Comparison of ENCODE assay signal across 33 mouse cellular contexts in genomic region chr12:110102186-110102585, GRCm38 (mm10).
"Had no signal": no experiment of that assay in that cellular context is flagged by ENCODE, and none has a peak within 500 bp of the region (broad histone marks: within the 10 kb centered on the region; RNA-seq: fewer than 3 reads in every experiment).

No protein-coding gene starts in this region.

- H3K4me1 ChIP-seq: heart, embryonic 12.5 days; heart, embryonic 15.5 days; hindbrain, embryonic 10.5 days; hindbrain, embryonic 12.5 days; hindbrain, embryonic 13.5 days; hindbrain, embryonic 15.5 days; intestine, embryonic 15.5 days; kidney, embryonic 15.5 days had no signal

- H3K9me3 ChIP-seq: heart, embryonic 15.5 days had no signal

- ATAC-seq: hindbrain, embryonic 16.5 days; hindbrain, postnatal 0 days; inflammation-experienced regulatory T-cells, adult 6 months; intestine, embryonic 15.5 days; intestine, postnatal 0 days had no signal

- DNase-seq: heart, postnatal 10 days; heart, postnatal 14 days; heart, postnatal 36 days; heart, postnatal 4 days; kidney, adult 11 months; kidney, adult 18-20 months; kidney, adult 2 months; kidney, adult 8-10 months; kidney, adult 9 months; kidney, postnatal 10 days; kidney, postnatal 14 days; kidney, postnatal 25 days; kidney, postnatal 36 days; kidney, postnatal 4 days; layer of hippocampus, adult 9-11 months; layer of hippocampus, postnatal 36 days had no signal

- H3K27ac ChIP-seq: heart, embryonic 13.5 days; heart, embryonic 15.5 days; hindbrain, embryonic 10.5 days; hindbrain, embryonic 12.5 days; hindbrain, embryonic 13.5 days; hindbrain, embryonic 14.5 days; hindbrain, embryonic 15.5 days; hindbrain, postnatal 0 days; intestine, embryonic 15.5 days; kidney, embryonic 15.5 days; kidney, postnatal 0 days; layer of hippocampus, adult 2 months had no signal

- H3K36me3 ChIP-seq: heart, embryonic 12.5 days; heart, embryonic 13.5 days; heart, embryonic 15.5 days; hindbrain, embryonic 10.5 days; hindbrain, embryonic 12.5 days; hindbrain, embryonic 13.5 days; hindbrain, embryonic 15.5 days; intestine, embryonic 15.5 days; kidney, embryonic 15.5 days had no signal

- H3K4me3 ChIP-seq: heart, embryonic 12.5 days; heart, embryonic 13.5 days; heart, embryonic 15.5 days; hindbrain, embryonic 10.5 days; hindbrain, embryonic 12.5 days; hindbrain, embryonic 13.5 days; hindbrain, embryonic 15.5 days; intestine, embryonic 15.5 days; kidney, embryonic 15.5 days; layer of hippocampus, adult 2 months had no signal

- H3K9ac ChIP-seq: heart, embryonic 12.5 days; heart, embryonic 13.5 days; heart, embryonic 15.5 days; hindbrain, embryonic 12.5 days; hindbrain, embryonic 13.5 days; hindbrain, embryonic 14.5 days; hindbrain, embryonic 15.5 days; intestine, embryonic 15.5 days; kidney, embryonic 15.5 days had no signal

- H3K27me3 ChIP-seq: hindbrain, embryonic 12.5 days; hindbrain, embryonic 13.5 days; hindbrain, embryonic 15.5 days; intestine, embryonic 15.5 days had no signal

- H3K4me2 ChIP-seq: heart, embryonic 11.5 days; heart, embryonic 12.5 days; heart, embryonic 13.5 days; heart, embryonic 15.5 days; hindbrain, embryonic 12.5 days; hindbrain, embryonic 13.5 days; hindbrain, embryonic 14.5 days; hindbrain, embryonic 15.5 days; intestine, embryonic 15.5 days; kidney, embryonic 15.5 days had no signal
